Mouse (Mus musculus): ENCODE results near the gene Slc29a3. TPM values are rescaled to one million over a fixed set of nuclear protein-coding genes. Genes with fewer than 3 reads are reported as not detected.
A peak's percentile ranks its signal among the peaks of the same experiment; 100 is the strongest.

Gene Slc29a3
- polyA plus RNA-seq, 1 experiment from 2014 or later = 6.3 TPM

GRCm38 (mm10) chr10:60708837-60709236 lies 43.8 kb downstream of the Slc29a3 start:
- no peak overlapping the region for H3K27ac ChIP-seq
- WGBS = 79% methylated on average over 5 of the region's 5 CpGs
- no peak for DNase-seq (ENCODE audit: low spot score)

GRCm38 (mm10) chr10:60706268-60706667 lies 46.3 kb downstream of the Slc29a3 start:
- WGBS = 86% methylated on average over 4 of the region's 4 CpGs
- no peaks in the 10 kb centered on the region for H3K36me3 ChIP-seq

More at GRCm38 (mm10) chr10:60708837-60709236, 43.8 kb downstream of the Slc29a3 start:
- Histone ChIP-seq H3K4me1 (no peaks in the 10 kb centered on the region), H3K4me3 (no peak overlapping the region), H3K9me3 (no peaks in the 10 kb centered on the region), H3K27me3 (ENCODE audit: insufficient read depth, poor library complexity, severe bottlenecking) (peaks cover 10% of the 10 kb centered on the region; the same call in 1 of the 2 replicates), H3K36me3 (peaks cover under 1% of the 10 kb centered on the region)

GRCm38 (mm10) chr10:60705134-60705533 lies 47.5 kb downstream of the Slc29a3 start:
- no peak overlapping the region for H3K4me3 ChIP-seq
- no peaks in the 10 kb centered on the region for H3K36me3 ChIP-seq
- H3K27me3 ChIP-seq (ENCODE audit: insufficient read depth, poor library complexity, severe bottlenecking) = peaks cover 10% of the 10 kb centered on the region; the same call in 1 of the 2 replicates
- no peak for DNase-seq (ENCODE audit: low spot score)
- no peaks in the 10 kb centered on the region for H3K9me3 ChIP-seq
- 51% methylated on average over 2 of the region's 2 CpGs for WGBS
- H3K27ac ChIP-seq = no peak overlapping the region
- no peaks in the 10 kb centered on the region for H3K4me1 ChIP-seq

More at GRCm38 (mm10) chr10:60706268-60706667, 46.3 kb downstream of the Slc29a3 start:
- H3K4me1 ChIP-seq = no peaks in the 10 kb centered on the region
- H3K4me3 ChIP-seq = no peak overlapping the region
- no peak for DNase-seq (ENCODE audit: low spot score)
- H3K9me3 ChIP-seq = no peaks in the 10 kb centered on the region
- no peak overlapping the region for H3K27ac ChIP-seq
- peaks cover 10% of the 10 kb centered on the region; the same call in 1 of the 2 replicates for H3K27me3 ChIP-seq (ENCODE audit: insufficient read depth, poor library complexity, severe bottlenecking)

DNA sequence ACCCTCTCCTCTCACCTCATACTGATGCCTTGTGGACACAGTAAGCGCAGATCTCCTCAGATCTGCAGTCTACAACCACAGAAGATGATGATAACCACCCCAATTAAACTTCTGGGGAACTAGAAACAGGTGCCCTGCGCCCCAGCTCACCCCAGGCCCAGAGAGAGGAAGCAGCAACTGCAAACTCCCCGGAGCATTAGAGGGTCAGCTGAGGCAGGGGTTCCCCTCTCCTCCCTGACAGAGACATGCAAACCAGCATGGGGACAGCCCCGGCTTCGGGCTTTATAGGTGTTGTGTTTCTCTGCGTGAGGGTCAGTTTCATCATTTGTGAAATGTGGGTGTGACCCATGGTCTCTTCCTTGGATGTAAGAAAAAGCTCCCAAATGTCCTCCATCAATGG lies 54.8 kb downstream of the Slc29a3 start:
- no peak overlapping the region for H3K27ac ChIP-seq
- H3K27me3 ChIP-seq (ENCODE audit: insufficient read depth, poor library complexity, severe bottlenecking) = peaks cover 27% of the 10 kb centered on the region
- H3K4me3 ChIP-seq = no peak overlapping the region
- WGBS = 79% methylated on average over 6 of the region's 6 CpGs
- no peaks in the 10 kb centered on the region for H3K4me1 ChIP-seq
- no peaks in the 10 kb centered on the region for H3K36me3 ChIP-seq
- no peak for DNase-seq (ENCODE audit: low spot score)
- H3K9me3 ChIP-seq = no peaks in the 10 kb centered on the region

- Histone ChIP-seq H3K9me3 (no peaks in the 10 kb centered on the region), H3K27ac (no peak overlapping the region), H3K27me3 (ENCODE audit: insufficient read depth, poor library complexity, severe bottlenecking) (peaks cover 31% of the 10 kb centered on the region), H3K4me3 (no peak overlapping the region), H3K4me1 (no peaks in the 10 kb centered on the region), H3K36me3 (no peaks in the 10 kb centered on the region)
- WGBS = 14% methylated on average over 5 of the region's 5 CpGs
- DNase-seq (ENCODE audit: low spot score) = no peak
These were observed 55.6 kb downstream of the Slc29a3 start for GRCm38 (mm10) chr10:60696975-60697374.

- H3K36me3 ChIP-seq = no peaks in the 10 kb centered on the region
- WGBS = 87% methylated on average over 6 of the region's 6 CpGs
- DNase-seq (ENCODE audit: low spot score) = no peak
- H3K4me3 ChIP-seq = no peak within 1 kb of the TSS
- no peaks in the 10 kb centered on the region for H3K4me1 ChIP-seq
- H3K27me3 ChIP-seq (ENCODE audit: insufficient read depth, poor library complexity, severe bottlenecking) = peaks cover 37% of the 10 kb centered on the region
- no peak within 1 kb of the TSS for H3K27ac ChIP-seq
- no peaks in the 10 kb centered on the region for H3K9me3 ChIP-seq
These were observed 56.2 kb downstream of the Slc29a3 start, which contains the start of gene Cdh23 for GRCm38 (mm10) chr10:60696390-60696789. TSS of gene Cdh23 (minus strand) at chr10:60696490.

DNA sequence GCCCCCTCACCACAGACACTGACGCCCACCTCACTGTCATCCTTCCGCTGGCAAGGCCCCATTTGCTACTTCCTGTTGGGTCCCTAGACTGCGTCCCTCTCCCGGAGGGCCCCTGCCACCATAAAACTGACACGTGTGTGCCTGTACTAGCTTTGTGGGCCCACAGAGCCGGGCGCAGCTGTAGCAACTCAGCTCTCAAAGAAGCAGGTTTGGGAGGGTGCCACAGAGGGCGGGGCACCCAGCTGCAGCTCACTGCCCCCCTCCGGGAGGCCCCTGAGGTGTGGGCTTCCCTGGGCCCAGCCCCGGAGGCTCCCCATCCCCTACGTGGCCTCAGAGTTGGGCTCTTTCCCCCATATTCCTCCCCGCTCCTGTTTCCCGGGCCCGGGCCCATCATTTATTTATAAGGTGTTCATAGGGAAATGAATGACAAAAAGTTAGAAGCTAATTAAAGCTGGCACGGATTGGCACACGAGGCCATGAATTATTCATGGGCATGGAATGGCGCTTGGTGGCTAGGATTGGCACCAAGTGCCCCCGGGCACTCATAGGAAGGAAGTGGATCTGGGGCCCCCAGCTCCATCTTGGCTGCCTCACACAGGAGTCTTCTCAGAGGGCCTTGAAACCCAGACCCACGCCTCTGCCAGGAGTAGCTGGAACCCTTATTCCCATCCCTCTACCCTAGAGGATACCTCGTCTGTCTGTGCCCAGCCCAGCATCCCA lies 60.8 kb downstream of the Slc29a3 start:
- Histone ChIP-seq H3K36me3 (no peaks in the 10 kb centered on the region), H3K27ac (no peak overlapping the region), H3K27me3 (ENCODE audit: insufficient read depth, poor library complexity, severe bottlenecking) (peaks cover 58% of the 10 kb centered on the region), H3K4me1 (peaks cover 2% of the 10 kb centered on the region), H3K4me3 (no peak overlapping the region), H3K9me3 (no peaks in the 10 kb centered on the region)
- DNase-seq (ENCODE audit: low spot score) = no peak
- 76% methylated on average over 20 of the region's 20 CpGs for WGBS

DNA sequence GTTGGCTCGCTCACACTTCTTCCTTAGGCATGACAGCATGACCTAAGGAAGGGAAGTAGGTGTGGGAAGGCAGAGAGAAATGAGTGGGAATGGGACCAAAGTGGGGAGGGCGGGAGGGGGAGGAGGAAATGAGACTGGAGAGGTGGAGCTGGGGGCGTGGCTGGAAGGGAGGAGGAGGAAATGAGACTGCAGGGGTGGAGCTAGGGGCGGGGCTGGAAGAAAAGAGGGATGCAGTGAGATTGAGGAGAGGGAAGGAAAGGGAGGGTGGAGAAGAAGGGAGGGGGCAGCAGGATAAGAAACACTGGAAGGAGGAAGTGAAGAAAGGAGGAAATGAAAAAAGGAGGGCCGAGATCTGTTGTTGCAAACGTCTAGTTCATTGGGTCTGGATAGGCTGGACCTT lies 61.6 kb downstream of the Slc29a3 start:
- 37% methylated on average over 6 of the region's 6 CpGs for WGBS
- peaks cover 67% of the 10 kb centered on the region for H3K27me3 ChIP-seq (ENCODE audit: insufficient read depth, poor library complexity, severe bottlenecking)

DNA sequence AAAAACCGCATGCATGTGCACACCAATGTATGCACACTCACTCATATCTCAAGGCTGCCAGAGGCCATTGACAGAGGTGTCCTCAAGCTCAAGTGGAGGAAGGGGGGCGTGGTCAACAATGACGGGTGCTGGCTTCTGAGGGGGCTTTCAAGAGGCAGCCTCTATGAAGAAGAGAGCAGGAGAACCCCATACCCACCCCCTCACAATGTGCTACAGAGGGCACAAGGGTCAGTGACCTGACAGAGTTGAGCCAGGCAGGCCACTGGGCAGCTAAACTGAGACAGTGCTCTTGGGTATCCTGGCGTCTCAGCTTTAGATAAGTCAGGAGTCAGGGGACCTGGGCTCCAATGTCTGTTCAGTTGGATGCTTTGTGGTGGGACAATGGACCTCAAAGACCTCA lies 63.2 kb downstream of the Slc29a3 start:
- Histone ChIP-seq H3K4me3 (no peak overlapping the region), H3K27me3 (ENCODE audit: insufficient read depth, poor library complexity, severe bottlenecking) (peaks cover 83% of the 10 kb centered on the region), H3K4me1 (peaks cover 15% of the 10 kb centered on the region), H3K27ac (no peak overlapping the region), H3K9me3 (no peaks in the 10 kb centered on the region), H3K36me3 (no peaks in the 10 kb centered on the region)
- 66% methylated on average over 4 of the region's 4 CpGs for WGBS
- DNase-seq (ENCODE audit: low spot score) = no peak

More for the DNA sequence above, 61.6 kb downstream of the Slc29a3 start:
- Histone ChIP-seq H3K36me3 (no peaks in the 10 kb centered on the region), H3K4me1 (peaks cover 10% of the 10 kb centered on the region), H3K27ac (no peak overlapping the region), H3K4me3 (no peak overlapping the region), H3K9me3 (no peaks in the 10 kb centered on the region)
- no peak for DNase-seq (ENCODE audit: low spot score)

- peaks cover 94% of the 10 kb centered on the region for H3K27me3 ChIP-seq (ENCODE audit: insufficient read depth, poor library complexity, severe bottlenecking)
- DNase-seq (ENCODE audit: low spot score) = no peak
- peak overlapping the region; percentile 76 for H3K4me3 ChIP-seq
- no peaks in the 10 kb centered on the region for H3K36me3 ChIP-seq
- H3K9me3 ChIP-seq = no peaks in the 10 kb centered on the region
- under 1% methylated on average over 76 of the region's 76 CpGs for whole genome bisulfite sequencing
- no peak overlapping the region for H3K27ac ChIP-seq
- peaks cover 15% of the 10 kb centered on the region for H3K4me1 ChIP-seq
These were observed 65.4 kb downstream of the Slc29a3 start for GRCm38 (mm10) chr10:60687011-60687776.

- 2% methylated on average over 37 of the region's 37 CpGs for WGBS
- Histone ChIP-seq H3K36me3 (no peaks in the 10 kb centered on the region), H3K4me3 (peak overlapping the region; percentile 76), H3K27ac (no peak overlapping the region), H3K4me1 (peaks cover 15% of the 10 kb centered on the region), H3K9me3 (no peaks in the 10 kb centered on the region), H3K27me3 (ENCODE audit: insufficient read depth, poor library complexity, severe bottlenecking) (peaks cover 88% of the 10 kb centered on the region)
- no peak for DNase-seq (ENCODE audit: low spot score)
These were observed 66.0 kb downstream of the Slc29a3 start for GRCm38 (mm10) chr10:60686641-60686975.

GRCm38 (mm10) chr10:60685764-60686640 lies 66.6 kb downstream of the Slc29a3 start:
- 6% methylated on average over 50 of the region's 50 CpGs for WGBS
- H3K36me3 ChIP-seq = no peaks in the 10 kb centered on the region
- H3K27me3 ChIP-seq (ENCODE audit: insufficient read depth, poor library complexity, severe bottlenecking) = peaks cover 84% of the 10 kb centered on the region
- peaks cover 15% of the 10 kb centered on the region for H3K4me1 ChIP-seq
- no peaks in the 10 kb centered on the region for H3K9me3 ChIP-seq
- DNase-seq (ENCODE audit: low spot score) = no peak
- H3K4me3 ChIP-seq = peak overlapping the region; percentile 76
- H3K27ac ChIP-seq = no peak overlapping the region

Measured in heart, embryonic 10.5 days (tissue).